Mouse (Mus musculus): Measurements from ENCODE around the gene Agbl4. TPM values are rescaled to one million over a fixed set of nuclear protein-coding genes. Genes with fewer than 3 reads are reported as not detected.

Gene Agbl4
- polyA plus RNA-seq, 1 experiment from 2014 or later = 0.81 TPM

DNA sequence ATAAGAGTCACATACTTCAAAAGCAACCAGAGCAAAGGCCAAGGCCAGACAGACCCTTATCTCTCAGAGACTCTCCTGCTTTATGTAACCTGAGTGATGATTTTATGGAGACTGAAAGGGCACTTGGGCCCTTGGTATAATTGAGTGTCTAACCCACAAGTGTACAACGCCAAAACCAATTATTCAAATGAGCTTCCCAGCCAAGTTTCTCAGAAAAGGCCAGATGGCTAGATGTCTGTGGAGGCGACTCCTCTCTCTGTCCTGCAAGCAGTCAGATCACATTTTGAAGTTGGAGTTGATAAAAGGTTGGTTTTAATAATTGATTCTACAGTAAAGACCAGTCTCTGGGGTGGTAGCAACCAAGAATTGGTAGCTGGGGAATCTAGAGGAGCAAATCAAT, 1158.0 kb downstream of the Agbl4 start:
- no peaks in the 10 kb centered on the region for H3K4me1 ChIP-seq (ENCODE audit: control insufficient read depth, insufficient read depth, low read length)
- no peaks in the 10 kb centered on the region for H3K36me3 ChIP-seq (ENCODE audit: control insufficient read depth, insufficient read depth, low read length)
- DNase-seq (ENCODE audit: low spot score) = no peak
- no peaks in the 10 kb centered on the region for H3K27me3 ChIP-seq (replicated peaks; ENCODE audit: control insufficient read depth, insufficient read depth, low read length)
- H3K27ac ChIP-seq (replicated peaks; ENCODE audit: low read depth, low read length) = no peak overlapping the region
- H3K4me3 ChIP-seq (ENCODE audit: low read depth, low read length) = no peak overlapping the region
- no peak overlapping the region for H3K9ac ChIP-seq (ENCODE audit: low read depth, low read length)
- H3K4me2 ChIP-seq (ENCODE audit: low read depth, low read length) = no peak overlapping the region
- WGBS = 61% methylated on average over 2 of the region's 2 CpGs
- no peaks in the 10 kb centered on the region for H3K9me3 ChIP-seq (ENCODE audit: control insufficient read depth, low read length)
- ATAC-seq (ENCODE audit: low read depth) = no peak

DNA sequence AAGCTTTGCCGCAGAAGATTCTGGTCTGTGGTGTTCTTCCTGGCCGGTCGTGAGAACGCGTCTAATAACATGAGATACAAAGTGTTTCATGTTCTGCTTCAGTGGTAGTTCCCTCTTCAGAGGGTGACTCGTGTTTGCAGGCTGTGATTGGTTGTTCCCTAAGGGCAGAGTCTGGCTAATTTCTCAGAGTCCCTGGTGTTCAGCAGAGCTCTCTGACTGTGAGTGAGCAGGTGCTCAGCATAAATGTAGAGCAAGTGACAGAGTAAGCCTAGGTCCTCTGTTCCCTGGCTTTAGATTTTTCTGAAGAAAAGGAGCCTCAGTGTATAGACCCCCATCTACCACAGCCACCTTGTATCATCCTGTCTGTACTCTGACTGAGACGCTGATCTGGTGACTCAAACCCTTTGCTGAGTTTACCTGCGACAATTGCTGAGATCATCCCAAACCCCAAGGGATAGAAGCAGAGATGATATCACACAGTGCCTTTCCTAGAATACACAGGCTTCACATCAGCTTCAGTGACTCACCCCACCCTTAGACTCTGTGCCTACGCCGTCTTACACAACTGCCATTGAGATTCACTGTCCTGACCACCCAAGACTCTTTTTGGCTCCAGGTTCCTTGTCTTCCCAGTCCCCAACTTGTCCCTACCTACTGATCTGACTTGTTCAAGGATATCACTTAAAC, 1179.8 kb downstream of the Agbl4 start:
- H3K4me3 ChIP-seq (ENCODE audit: low read depth, low read length) = no peak overlapping the region
- H3K9me3 ChIP-seq (ENCODE audit: control insufficient read depth, low read length) = no peaks in the 10 kb centered on the region
- H3K27ac ChIP-seq (replicated peaks; ENCODE audit: low read depth, low read length) = no peak overlapping the region
- H3K36me3 ChIP-seq (ENCODE audit: control insufficient read depth, insufficient read depth, low read length) = no peaks in the 10 kb centered on the region
- no peak overlapping the region for H3K9ac ChIP-seq (ENCODE audit: low read depth, low read length)
- peak; percentile 67; the same call in 1 of the 2 replicates for ATAC-seq (ENCODE audit: low read depth)
- whole genome bisulfite sequencing = 80% methylated on average over 10 of the region's 10 CpGs
- peak; percentile 4 for DNase-seq (ENCODE audit: low spot score)
- no peak overlapping the region for H3K4me2 ChIP-seq (ENCODE audit: low read depth, low read length)
- H3K27me3 ChIP-seq (replicated peaks; ENCODE audit: control insufficient read depth, insufficient read depth, low read length) = no peaks in the 10 kb centered on the region
- H3K4me1 ChIP-seq (ENCODE audit: control insufficient read depth, insufficient read depth, low read length) = 0 out of 2 replicates have a peak, but pooled peaks cover 6% of the 10 kb centered on the region

- Histone ChIP-seq H3K4me1 (ENCODE audit: control insufficient read depth, insufficient read depth, low read length) (peaks cover 10% of the 10 kb centered on the region; the same call in 1 of the 2 replicates), H3K27me3 (replicated peaks; ENCODE audit: control insufficient read depth, insufficient read depth, low read length) (no peaks in the 10 kb centered on the region), H3K36me3 (ENCODE audit: control insufficient read depth, insufficient read depth, low read length) (no peaks in the 10 kb centered on the region), H3K4me2 (ENCODE audit: low read depth, low read length) (no peak overlapping the region), H3K9ac (ENCODE audit: low read depth, low read length) (no peak overlapping the region), H3K27ac (replicated peaks; ENCODE audit: low read depth, low read length) (no peak overlapping the region), H3K9me3 (ENCODE audit: control insufficient read depth, low read length) (no peaks in the 10 kb centered on the region), H3K4me3 (ENCODE audit: low read depth, low read length) (no peak overlapping the region)
- WGBS = 44% methylated on average over 4 of the region's 4 CpGs
- ATAC-seq (ENCODE audit: low read depth) (no peak), DNase-seq (ENCODE audit: low spot score) (no peak)
Observed at GRCm38 (mm10) chr4:111579115-111579862, 1181.8 kb downstream of the Agbl4 start.

- Histone ChIP-seq H3K4me2 (ENCODE audit: low read depth, low read length) (no peak overlapping the region), H3K4me1 (ENCODE audit: control insufficient read depth, insufficient read depth, low read length) (peaks cover 10% of the 10 kb centered on the region; the same call in 1 of the 2 replicates), H3K9ac (ENCODE audit: low read depth, low read length) (no peak overlapping the region), H3K27me3 (replicated peaks; ENCODE audit: control insufficient read depth, insufficient read depth, low read length) (no peaks in the 10 kb centered on the region), H3K36me3 (ENCODE audit: control insufficient read depth, insufficient read depth, low read length) (no peaks in the 10 kb centered on the region), H3K9me3 (ENCODE audit: control insufficient read depth, low read length) (no peaks in the 10 kb centered on the region), H3K27ac (replicated peaks; ENCODE audit: low read depth, low read length) (no peak overlapping the region), H3K4me3 (ENCODE audit: low read depth, low read length) (no peak overlapping the region)
- peak; percentile 58 for DNase-seq (ENCODE audit: low spot score)
- ATAC-seq (ENCODE audit: low read depth) = peak; percentile 84; the same call in 1 of the 2 replicates
- WGBS = 24% methylated on average over 4 of the region's 4 CpGs
Observed at GRCm38 (mm10) chr4:111579863-111580224, 1182.4 kb downstream of the Agbl4 start.

GRCm38 (mm10) chr4:111580239-111580638, 1182.8 kb downstream of the Agbl4 start:
- Histone ChIP-seq H3K36me3 (ENCODE audit: control insufficient read depth, insufficient read depth, low read length) (no peaks in the 10 kb centered on the region), H3K9ac (ENCODE audit: low read depth, low read length) (no peak overlapping the region), H3K9me3 (ENCODE audit: control insufficient read depth, low read length) (no peaks in the 10 kb centered on the region), H3K27ac (replicated peaks; ENCODE audit: low read depth, low read length) (no peak overlapping the region), H3K4me3 (ENCODE audit: low read depth, low read length) (no peak overlapping the region), H3K27me3 (replicated peaks; ENCODE audit: control insufficient read depth, insufficient read depth, low read length) (no peaks in the 10 kb centered on the region), H3K4me2 (ENCODE audit: low read depth, low read length) (no peak overlapping the region), H3K4me1 (ENCODE audit: control insufficient read depth, insufficient read depth, low read length) (peaks cover 10% of the 10 kb centered on the region; the same call in 1 of the 2 replicates)
- no peak for DNase-seq (ENCODE audit: low spot score)
- WGBS = 88% methylated on average over 1 of the region's 1 CpGs
- ATAC-seq (ENCODE audit: low read depth) = no peak

GRCm38 (mm10) chr4:111583562-111584237, 1186.2 kb downstream of the Agbl4 start:
- H3K36me3 ChIP-seq (ENCODE audit: control insufficient read depth, insufficient read depth, low read length) = no peaks in the 10 kb centered on the region
- ATAC-seq (ENCODE audit: low read depth) = 0 out of 2 replicates have a peak, but pooled peaks have one; percentile 61

GRCm38 (mm10) chr4:111584286-111584685, 1186.8 kb downstream of the Agbl4 start:
- Histone ChIP-seq H3K9me3 (ENCODE audit: control insufficient read depth, low read length) (no peaks in the 10 kb centered on the region), H3K27me3 (replicated peaks; ENCODE audit: control insufficient read depth, insufficient read depth, low read length) (no peaks in the 10 kb centered on the region), H3K4me1 (ENCODE audit: control insufficient read depth, insufficient read depth, low read length) (peaks cover 10% of the 10 kb centered on the region; the same call in 1 of the 2 replicates), H3K4me3 (ENCODE audit: low read depth, low read length) (no peak overlapping the region), H3K4me2 (ENCODE audit: low read depth, low read length) (no peak overlapping the region), H3K27ac (replicated peaks; ENCODE audit: low read depth, low read length) (no peak overlapping the region), H3K36me3 (ENCODE audit: control insufficient read depth, insufficient read depth, low read length) (no peaks in the 10 kb centered on the region), H3K9ac (ENCODE audit: low read depth, low read length) (no peak overlapping the region)
- DNase-seq (ENCODE audit: low spot score) (no peak), ATAC-seq (ENCODE audit: low read depth) (no peak)
- WGBS = 70% methylated on average over 7 of the region's 7 CpGs

More at GRCm38 (mm10) chr4:111583562-111584237, 1186.2 kb downstream of the Agbl4 start:
- Histone ChIP-seq H3K27ac (replicated peaks; ENCODE audit: low read depth, low read length) (no peak overlapping the region), H3K27me3 (replicated peaks; ENCODE audit: control insufficient read depth, insufficient read depth, low read length) (no peaks in the 10 kb centered on the region), H3K9me3 (ENCODE audit: control insufficient read depth, low read length) (no peaks in the 10 kb centered on the region), H3K4me2 (ENCODE audit: low read depth, low read length) (no peak overlapping the region), H3K4me3 (ENCODE audit: low read depth, low read length) (no peak overlapping the region), H3K4me1 (ENCODE audit: control insufficient read depth, insufficient read depth, low read length) (peaks cover 10% of the 10 kb centered on the region; the same call in 1 of the 2 replicates), H3K9ac (ENCODE audit: low read depth, low read length) (no peak overlapping the region)
- 74% methylated on average over 10 of the region's 10 CpGs for WGBS
- DNase-seq (ENCODE audit: low spot score) = peak; percentile 39

DNA sequence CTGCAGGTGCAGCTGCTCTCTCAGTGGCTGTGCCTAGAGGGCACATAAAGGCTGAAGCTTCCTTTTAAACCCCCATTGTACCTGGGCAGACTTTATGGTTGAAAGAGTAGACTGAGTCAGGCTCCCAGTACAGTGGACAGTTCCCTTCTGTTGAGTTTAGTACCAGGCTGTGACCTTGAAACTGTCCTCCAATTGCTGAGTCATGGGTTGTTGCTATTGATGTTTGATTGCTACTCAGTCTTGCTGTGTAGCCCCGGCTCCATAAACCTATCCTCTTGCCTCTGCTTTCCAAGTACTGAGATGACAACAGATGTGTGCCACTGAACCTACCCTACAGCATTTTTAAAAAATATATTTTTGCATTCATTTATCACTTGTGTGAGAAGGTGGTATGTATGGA, 1190.8 kb downstream of the Agbl4 start:
- no peak overlapping the region for H3K4me3 ChIP-seq (ENCODE audit: low read depth, low read length)
- no peaks in the 10 kb centered on the region for H3K36me3 ChIP-seq (ENCODE audit: control insufficient read depth, insufficient read depth, low read length)
- peaks cover 4% of the 10 kb centered on the region; the same call in 1 of the 2 replicates for H3K4me1 ChIP-seq (ENCODE audit: control insufficient read depth, insufficient read depth, low read length)
- H3K27me3 ChIP-seq (replicated peaks; ENCODE audit: control insufficient read depth, insufficient read depth, low read length) = no peaks in the 10 kb centered on the region
- WGBS = 86% methylated on average over 1 of the region's 1 CpGs
- H3K9ac ChIP-seq (ENCODE audit: low read depth, low read length) = no peak overlapping the region
- DNase-seq (ENCODE audit: low spot score) (no peak), ATAC-seq (ENCODE audit: low read depth) (no peak)
- H3K4me2 ChIP-seq (ENCODE audit: low read depth, low read length) = no peak overlapping the region
- no peak overlapping the region for H3K27ac ChIP-seq (replicated peaks; ENCODE audit: low read depth, low read length)
- no peaks in the 10 kb centered on the region for H3K9me3 ChIP-seq (ENCODE audit: control insufficient read depth, low read length)
